Mouse (Mus musculus): ENCODE data around the gene Gm38392. TPM values are rescaled to one million over a fixed set of nuclear protein-coding genes. Genes with fewer than 3 reads are reported as not detected.

Gm38392 gene
- polyA plus RNA-seq, 1 experiment from 2014 or later = 0.33 TPM

- DNase-seq (ENCODE audit: low spot score) = no peak
These were observed 70.9 kb downstream of the Gm38392 start for GRCm38 (mm10) chr3:88216116-88216515.

- DNase-seq (ENCODE audit: low spot score) = no peak
These were observed 71.4 kb downstream of the Gm38392 start for GRCm38 (mm10) chr3:88215553-88216004.

- no peak for DNase-seq (ENCODE audit: low spot score)
These were observed 71.9 kb downstream of the Gm38392 start for GRCm38 (mm10) chr3:88214971-88215552.

GRCm38 (mm10) chr3:88214197-88214938 lies 72.6 kb downstream of the Gm38392 start:
- DNase-seq (ENCODE audit: low spot score) = no peak

- no peak for DNase-seq (ENCODE audit: low spot score)
These were observed 74.0 kb downstream of the Gm38392 start for GRCm38 (mm10) chr3:88213019-88213418.

GRCm38 (mm10) chr3:88212356-88212755 lies 74.7 kb downstream of the Gm38392 start:
- no peak for DNase-seq (ENCODE audit: low spot score)

GRCm38 (mm10) chr3:88210918-88211317 lies 76.1 kb downstream of the Gm38392 start:
- DNase-seq (ENCODE audit: low spot score) = no peak

- no peak for DNase-seq (ENCODE audit: low spot score)
These were observed 76.9 kb downstream of the Gm38392 start for GRCm38 (mm10) chr3:88210121-88210520.

- no peak for DNase-seq (ENCODE audit: low spot score)
These were observed 77.7 kb downstream of the Gm38392 start for GRCm38 (mm10) chr3:88209306-88209705.

- no peak for DNase-seq (ENCODE audit: low spot score)
These were observed 78.7 kb downstream of the Gm38392 start for GRCm38 (mm10) chr3:88208226-88208720.

- DNase-seq (ENCODE audit: low spot score) = no peak
These were observed 79.4 kb downstream of the Gm38392 start for GRCm38 (mm10) chr3:88207451-88208100.

- no peak for DNase-seq (ENCODE audit: low spot score)
These were observed 80.1 kb downstream of the Gm38392 start for GRCm38 (mm10) chr3:88206901-88207371.

GRCm38 (mm10) chr3:88206500-88206899 lies 80.5 kb downstream of the Gm38392 start:
- DNase-seq (ENCODE audit: low spot score) = no peak

- DNase-seq (ENCODE audit: low spot score) = no peak
These were observed 81.2 kb downstream of the Gm38392 start for GRCm38 (mm10) chr3:88205563-88206491.

- no peak for DNase-seq (ENCODE audit: low spot score)
These were observed 81.8 kb downstream of the Gm38392 start for GRCm38 (mm10) chr3:88205176-88205562.

GRCm38 (mm10) chr3:88204751-88205150 lies 82.3 kb downstream of the Gm38392 start:
- no peak for DNase-seq (ENCODE audit: low spot score)

- no peak for DNase-seq (ENCODE audit: low spot score)
These were observed 82.9 kb downstream of the Gm38392 start for GRCm38 (mm10) chr3:88203999-88204700.

- no peak for DNase-seq (ENCODE audit: low spot score)
These were observed 83.6 kb downstream of the Gm38392 start for GRCm38 (mm10) chr3:88203456-88203855.

GRCm38 (mm10) chr3:88202986-88203385 lies 84.0 kb downstream of the Gm38392 start:
- no peak for DNase-seq (ENCODE audit: low spot score)

- no peak for DNase-seq (ENCODE audit: low spot score)
These were observed 85.4 kb downstream of the Gm38392 start for GRCm38 (mm10) chr3:88201640-88202039.

Data from thymus, postnatal 0 days (tissue).